Mouse (Mus musculus) adrenal gland, postnatal 25 days (tissue): ENCODE results near the gene Pkd1l2. TPM values are rescaled to one million over a fixed set of nuclear protein-coding genes. Genes with fewer than 3 reads are reported as not detected.
A peak's percentile ranks its signal among the peaks of the same experiment; 100 is the strongest.

Experiments
- DNase-seq: peaks from one replicate; pipeline ENCODE4 v3.0.0; 2021; ENCODE audit warnings: mixed read lengths
- total RNA-seq: library from RNA; stranded (reverse); gene quantifications from 2 replicates; pipeline ENCODE4 v1.2.3, GENCODE M21; 2021

The Pkd1l2 gene
- total RNA-seq, 1 experiment from 2014 or later = 3.5 TPM

GRCm38 (mm10) chr8:117085521-117085920 is 3.3 kb upstream of the Pkd1l2 start:
- DNase-seq = no peak

GRCm38 (mm10) chr8:117082947-117083559 is 804 bp upstream of the Pkd1l2 start:
- DNase-seq = no peak

- no peak for DNase-seq
These were observed 2.6 kb downstream of the Pkd1l2 start for GRCm38 (mm10) chr8:117079652-117080051.

GRCm38 (mm10) chr8:117078367-117078926 is 3.8 kb downstream of the Pkd1l2 start:
- no peak for DNase-seq

GRCm38 (mm10) chr8:117074350-117075182 is 7.7 kb downstream of the Pkd1l2 start:
- no peak for DNase-seq

- peak; percentile 29 for DNase-seq
These were observed 12.5 kb downstream of the Pkd1l2 start for GRCm38 (mm10) chr8:117069708-117070107.

- no peak for DNase-seq
These were observed 14.0 kb downstream of the Pkd1l2 start for GRCm38 (mm10) chr8:117068294-117068693.

GRCm38 (mm10) chr8:117067396-117067795 is 14.9 kb downstream of the Pkd1l2 start:
- DNase-seq = no peak

- no peak for DNase-seq
These were observed 15.3 kb downstream of the Pkd1l2 start for GRCm38 (mm10) chr8:117066955-117067354.

- peak; percentile 22 for DNase-seq
These were observed 20.9 kb downstream of the Pkd1l2 start for GRCm38 (mm10) chr8:117061180-117061880.

GRCm38 (mm10) chr8:117060306-117060705 is 21.9 kb downstream of the Pkd1l2 start:
- no peak for DNase-seq

GRCm38 (mm10) chr8:117059021-117059420 is 23.2 kb downstream of the Pkd1l2 start:
- no peak for DNase-seq

GRCm38 (mm10) chr8:117055097-117055496 is 27.2 kb downstream of the Pkd1l2 start:
- DNase-seq = no peak

- no peak for DNase-seq
These were observed 28.1 kb downstream of the Pkd1l2 start for GRCm38 (mm10) chr8:117054146-117054545.

- peak; percentile 76 for DNase-seq
These were observed 28.8 kb downstream of the Pkd1l2 start for GRCm38 (mm10) chr8:117053135-117054079.

GRCm38 (mm10) chr8:117051316-117051715 is 30.9 kb downstream of the Pkd1l2 start:
- no peak for DNase-seq

GRCm38 (mm10) chr8:117050763-117051162 is 31.5 kb downstream of the Pkd1l2 start:
- no peak for DNase-seq

GRCm38 (mm10) chr8:117049444-117049843 is 32.8 kb downstream of the Pkd1l2 start:
- DNase-seq = no peak

- no peak for DNase-seq
These were observed 38.7 kb downstream of the Pkd1l2 start for GRCm38 (mm10) chr8:117043584-117043983.

GRCm38 (mm10) chr8:117039843-117040242 is 42.4 kb downstream of the Pkd1l2 start:
- no peak for DNase-seq

- no peak for DNase-seq
These were observed 44.8 kb downstream of the Pkd1l2 start for GRCm38 (mm10) chr8:117037374-117037935.
